Mouse (Mus musculus): ENCODE measurements around the gene Ccm2l.

Ccm2l gene

DNA sequence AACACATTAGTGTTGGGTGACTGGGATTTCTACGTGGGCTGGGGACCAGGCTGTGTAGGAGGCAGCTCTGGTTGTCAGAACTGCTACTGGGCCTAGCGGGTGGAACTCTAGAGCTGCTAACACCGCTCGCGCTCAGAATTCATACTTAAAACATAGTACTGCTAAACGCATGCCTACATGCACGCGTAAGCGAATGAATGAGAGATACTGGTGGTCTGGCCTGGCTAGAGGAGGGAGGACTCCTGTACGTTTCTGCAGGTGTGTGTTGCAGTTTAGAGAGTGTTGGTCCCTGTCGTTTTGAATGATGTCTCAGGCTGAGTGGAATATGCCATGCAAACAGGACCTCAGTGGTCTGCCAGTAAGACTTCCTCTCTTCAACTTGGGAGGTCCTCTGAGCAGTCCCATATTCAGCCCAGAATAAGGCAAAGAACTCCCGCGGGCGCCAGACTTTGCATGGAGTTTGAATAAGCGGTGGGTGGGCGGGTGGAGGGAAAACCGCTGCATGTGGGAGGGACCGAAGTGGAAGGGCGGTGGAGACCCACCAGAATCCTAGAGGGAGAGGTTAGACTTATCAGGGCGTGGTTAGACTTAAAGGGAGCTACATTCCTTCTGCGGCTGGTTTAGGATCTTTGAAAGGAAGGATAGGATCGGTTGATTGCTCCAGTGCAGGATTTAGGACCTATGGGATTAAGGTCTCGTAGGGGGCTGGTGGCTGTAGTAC, 41.5 kb downstream of the Ccm2l start:
- no peak for DNase-seq

DNA sequence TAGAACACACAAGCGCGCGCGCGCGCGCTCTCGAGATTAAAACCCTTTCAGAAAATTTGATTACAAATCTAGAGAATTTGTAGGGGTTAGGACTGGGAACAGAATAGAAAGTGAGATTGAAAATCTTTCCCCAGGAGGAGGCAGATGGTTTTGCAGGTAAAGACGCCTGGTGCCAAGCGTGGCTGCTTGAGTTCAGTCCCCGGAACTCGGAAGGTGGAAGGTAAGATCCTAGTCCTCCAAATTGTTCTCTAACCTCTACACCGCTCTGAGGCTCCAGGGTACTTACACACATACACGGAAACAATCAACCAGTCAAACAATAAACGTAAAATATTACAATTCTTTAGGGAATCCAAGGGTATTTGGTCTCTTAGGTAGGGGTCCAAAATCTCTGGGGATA, 42.0 kb downstream of the Ccm2l start:
- DNase-seq = no peak

DNA sequence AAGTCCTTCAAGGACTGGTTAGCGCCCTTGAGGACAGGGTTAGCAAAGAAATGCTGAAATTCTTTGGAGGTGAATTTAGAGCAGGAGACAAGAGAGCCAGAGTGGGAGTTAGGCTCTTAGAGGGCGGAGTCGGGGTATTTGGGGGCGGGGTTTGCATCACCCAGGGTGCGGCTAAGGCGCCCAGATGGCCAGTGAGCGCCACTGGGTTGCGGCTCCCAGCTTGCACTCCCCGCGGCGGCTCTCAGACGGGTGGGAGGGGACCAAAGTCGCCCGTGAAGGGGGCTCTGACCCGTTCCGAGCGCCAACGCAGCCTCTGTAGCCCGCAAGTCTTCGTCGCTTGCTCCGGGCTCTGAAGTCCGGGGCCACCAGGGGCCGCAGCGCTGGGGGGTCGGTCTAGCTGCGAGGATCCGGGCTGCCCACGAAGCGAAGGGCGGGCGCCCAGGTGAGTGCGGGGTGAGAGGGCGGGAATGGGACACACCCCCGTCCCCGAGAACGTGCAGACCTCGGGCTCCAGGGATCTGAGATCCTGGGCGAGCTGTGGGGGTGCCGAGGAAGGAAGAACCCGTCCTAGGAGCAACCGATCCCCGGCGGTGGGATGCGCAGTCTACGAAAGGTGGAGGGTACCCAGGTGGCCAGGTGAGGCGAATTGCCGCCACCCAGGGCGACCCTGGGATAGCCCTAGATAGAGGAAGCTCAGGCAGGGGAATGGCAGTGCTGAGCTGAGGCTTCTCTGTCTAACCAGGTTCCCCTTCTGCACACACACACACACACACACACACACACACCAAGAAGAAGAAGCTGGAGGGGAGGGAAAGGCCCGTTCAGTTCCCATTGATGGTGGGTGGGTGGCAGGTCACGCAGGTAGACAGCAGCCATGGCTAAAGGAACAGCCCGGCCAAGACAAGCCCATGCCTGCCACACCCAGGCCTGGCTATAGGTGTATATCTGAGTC, 42.8 kb downstream of the Ccm2l start, which contains the start of gene Hck:
Hck (plus strand) TSS at position 156 of the 952 bp plus-strand sequence.
- peak; percentile 32 for DNase-seq

DNA sequence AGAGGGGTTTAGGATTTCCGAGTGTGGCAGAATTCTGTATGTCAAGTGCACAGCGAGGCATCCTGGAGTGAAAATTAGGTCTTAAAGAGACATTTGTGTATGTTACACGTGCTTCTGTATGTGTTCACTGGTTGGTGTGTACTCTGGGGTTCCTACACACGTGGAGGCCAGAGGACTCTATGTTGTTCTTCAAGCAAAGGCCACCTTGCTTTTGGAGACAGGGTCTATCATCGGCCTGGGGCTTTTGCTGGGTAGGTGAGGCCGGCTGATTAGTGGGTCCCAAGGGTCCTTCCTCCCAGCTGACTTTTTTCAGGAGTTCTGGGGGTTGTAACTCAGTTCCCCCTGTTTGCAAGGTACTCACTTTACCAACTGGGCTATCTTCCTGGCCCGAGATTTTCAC, 43.8 kb downstream of the Ccm2l start:
- no peak for DNase-seq

DNA sequence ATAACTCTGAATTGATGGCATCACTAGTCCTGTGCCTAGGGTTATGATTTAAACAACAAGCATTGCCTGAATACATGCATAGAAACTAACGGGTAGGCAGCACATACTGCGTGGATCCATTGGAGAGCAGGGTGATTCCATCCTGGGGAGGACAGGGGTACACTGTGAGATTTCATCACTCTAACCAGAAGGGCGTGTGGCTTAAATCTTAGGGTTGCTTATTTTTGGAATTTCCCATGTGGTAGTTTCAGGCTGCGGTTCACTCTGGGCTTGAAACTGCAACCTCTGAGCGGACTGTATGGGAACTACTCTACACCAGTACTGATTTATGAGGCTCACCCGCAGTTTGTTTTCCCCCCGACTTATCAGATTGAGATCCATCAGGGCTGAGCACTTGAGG, 45.5 kb downstream of the Ccm2l start:
- DNase-seq = no peak

DNA sequence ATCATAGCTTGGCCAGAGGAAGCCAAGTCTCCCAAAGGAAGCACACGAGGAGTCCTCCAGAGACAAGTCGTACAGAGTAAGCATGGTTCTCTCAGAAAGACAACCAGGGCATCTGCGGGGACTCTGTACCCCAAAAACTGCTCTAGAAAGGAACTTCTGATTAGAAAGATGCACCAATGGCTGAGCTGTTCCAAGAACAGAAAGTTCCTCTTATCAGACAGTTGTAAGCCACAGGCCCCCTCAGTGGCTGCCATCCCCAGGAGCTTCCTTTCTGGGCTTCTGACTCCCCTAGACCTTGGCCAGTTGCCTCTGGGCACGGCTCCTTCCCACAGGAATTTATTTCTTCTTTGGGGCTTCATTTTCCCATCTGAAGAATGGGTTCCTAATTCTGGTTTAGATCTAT, 49.9 kb downstream of the Ccm2l start:
- DNase-seq = no peak

DNA sequence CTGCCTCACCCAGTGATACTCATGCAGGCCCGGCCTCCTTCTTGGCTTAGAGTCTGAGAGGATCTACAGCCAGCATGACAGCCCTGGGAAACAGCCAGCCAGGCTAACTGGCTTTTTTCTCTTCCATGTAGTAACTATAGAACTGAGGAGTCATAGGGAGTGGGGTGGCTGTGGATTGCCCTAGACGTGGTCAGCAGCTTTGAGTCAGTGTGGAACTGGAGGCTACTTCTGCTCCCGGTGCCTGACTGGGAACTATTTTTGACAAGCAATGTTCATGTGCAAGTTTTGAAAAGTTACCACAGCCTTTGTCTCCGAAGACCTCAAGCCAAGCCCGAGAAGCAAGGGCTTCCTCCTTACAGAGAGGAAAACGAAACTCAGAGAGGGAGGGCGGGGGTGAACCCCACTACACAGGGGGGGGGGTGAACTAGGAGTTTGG, 51.3 kb downstream of the Ccm2l start:
- no peak for DNase-seq

DNA sequence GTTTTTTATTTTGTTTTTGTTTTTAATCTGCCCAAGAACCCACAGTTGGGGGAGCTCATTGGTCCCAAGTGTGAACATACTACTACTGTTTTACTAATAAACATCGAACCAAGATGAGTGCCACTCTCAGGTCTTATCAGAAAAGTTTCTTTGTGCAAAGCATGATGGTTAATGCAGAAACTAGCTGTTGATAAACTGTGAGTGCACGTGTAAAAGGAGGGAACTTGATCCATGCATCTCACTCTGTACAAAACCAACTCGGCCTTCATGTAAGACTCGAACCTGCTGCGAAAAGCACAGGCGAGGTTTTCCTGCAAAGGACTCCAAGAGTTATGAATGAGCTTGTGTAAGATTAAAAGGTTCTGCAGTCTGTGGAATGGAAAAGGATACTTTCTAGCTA, 53.7 kb downstream of the Ccm2l start:
- DNase-seq = no peak

DNA sequence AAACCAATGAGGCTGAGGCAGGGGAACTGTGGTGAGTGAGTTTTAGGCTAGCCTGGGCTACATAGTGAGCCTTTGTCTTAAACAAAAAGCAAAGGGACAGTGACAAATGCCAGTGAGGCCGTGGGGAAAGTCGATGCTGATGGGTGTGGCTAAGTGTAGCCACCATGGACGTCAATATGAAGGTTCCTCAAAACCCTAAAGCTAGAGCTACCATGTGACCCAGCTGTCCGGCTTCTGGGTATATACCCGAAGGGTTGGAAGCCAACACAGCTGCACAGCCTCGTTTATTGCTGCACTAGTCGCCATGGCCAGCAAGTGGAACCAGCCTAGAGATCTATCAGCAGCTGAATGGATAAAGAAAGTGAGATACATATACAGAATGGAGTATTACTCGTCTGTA, 54.4 kb downstream of the Ccm2l start:
- DNase-seq = no peak

DNA sequence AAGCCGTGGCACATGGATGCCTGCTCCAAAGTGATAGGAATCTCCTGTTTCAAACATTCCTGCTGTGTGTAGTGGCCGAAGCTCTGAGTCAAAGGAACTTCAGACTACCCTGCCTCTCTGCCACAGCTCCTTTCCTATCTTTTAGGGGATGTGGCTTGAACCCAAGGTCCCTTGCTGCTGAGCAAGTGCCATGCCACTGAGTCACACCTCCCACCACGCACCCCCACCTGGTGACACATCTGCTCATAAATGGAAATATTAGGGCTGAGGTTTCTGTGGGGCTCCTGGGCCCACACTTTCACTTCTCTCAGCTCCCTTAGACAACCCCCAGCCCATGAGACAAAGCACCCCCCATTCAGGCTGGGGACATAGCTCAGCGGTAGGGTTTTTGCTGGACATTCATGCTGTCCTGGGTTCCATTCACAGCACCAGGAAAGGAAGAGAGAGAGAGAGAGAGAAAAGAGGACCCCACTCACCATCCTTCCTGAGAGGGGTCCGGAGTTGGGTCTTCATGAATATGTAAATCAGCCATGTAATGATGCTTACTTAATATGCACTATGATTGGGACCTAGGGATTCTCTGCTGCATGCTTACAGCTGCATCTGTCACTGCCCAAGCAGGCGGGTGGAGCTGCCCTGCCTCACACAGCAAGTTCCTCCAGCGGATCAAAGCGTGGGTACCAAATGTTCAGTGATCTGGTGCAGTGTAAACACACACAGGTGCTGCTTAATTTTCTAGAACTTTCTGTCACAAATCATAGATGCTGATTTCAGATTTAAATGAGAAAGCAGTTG, 56.3 kb downstream of the Ccm2l start:
- DNase-seq = no peak

DNA sequence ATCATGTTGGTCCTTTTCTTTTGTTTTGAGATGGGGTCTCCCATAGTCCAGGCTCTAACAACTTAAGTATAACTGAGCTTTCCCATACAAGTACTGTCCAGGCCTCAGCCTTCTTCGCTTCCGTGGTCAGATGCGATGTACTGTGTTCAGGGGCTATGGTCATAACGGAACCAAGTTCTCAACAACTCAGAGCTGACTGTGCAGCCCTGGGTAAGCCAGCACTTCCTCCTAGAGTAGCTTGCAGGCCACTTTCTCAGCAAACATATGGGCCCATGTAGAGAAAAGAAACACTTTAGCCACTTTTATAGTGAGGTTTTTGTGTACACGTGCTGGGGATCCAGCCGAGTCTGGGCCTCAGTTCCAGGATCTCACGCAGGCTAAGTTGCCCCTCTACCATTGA, 56.9 kb downstream of the Ccm2l start:
- DNase-seq = no peak

DNA sequence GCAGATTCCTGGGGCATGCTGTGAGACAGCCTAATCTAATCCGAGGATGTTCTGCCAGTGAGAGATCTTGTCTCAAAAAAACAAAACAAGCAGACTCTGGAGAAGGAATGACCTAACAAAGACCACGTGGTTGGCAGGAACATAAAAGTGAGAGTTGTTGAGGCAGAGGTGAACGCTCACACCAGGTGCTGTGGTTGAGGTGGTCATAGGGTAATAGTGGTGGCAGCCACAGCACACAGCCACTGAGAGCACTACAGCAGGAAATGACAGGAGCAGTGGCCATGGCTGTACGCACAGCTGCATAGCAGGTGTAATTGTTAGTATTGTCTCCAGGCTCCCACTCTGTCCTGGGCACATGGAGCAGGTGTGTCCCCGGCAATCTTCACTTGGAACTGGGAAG, 60.1 kb downstream of the Ccm2l start:
- DNase-seq = no peak

DNA sequence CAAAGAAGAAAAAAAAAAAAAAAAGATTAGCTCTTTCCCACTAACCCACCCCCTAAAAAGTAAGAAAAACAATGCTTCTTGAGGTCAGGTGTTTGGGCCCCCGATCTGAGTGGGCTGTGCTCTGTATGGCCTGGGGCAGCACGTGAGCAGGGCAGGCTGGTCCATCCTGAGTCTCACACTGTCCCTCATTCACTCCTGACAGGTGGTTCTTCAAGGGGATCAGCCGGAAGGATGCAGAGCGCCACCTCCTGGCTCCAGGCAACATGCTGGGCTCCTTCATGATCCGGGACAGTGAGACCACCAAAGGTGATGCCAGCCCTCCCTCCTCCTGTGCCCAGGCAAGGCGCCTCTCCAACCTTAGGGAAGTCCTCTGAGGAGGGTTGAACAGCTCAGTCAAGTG, 65.3 kb downstream of the Ccm2l start:
- DNase-seq = peak; percentile 19

All from kidney, adult 9 months (tissue).